Mouse (Mus musculus): ENCODE measurements at regions not wholly inside any gene's neighbourhood (a gene's known extent, or its start where the extent isn't known, plus 50 kb on each side); places are given as distances from the start of the nearest gene placed in this dataset.

- Histone ChIP-seq H3K27me3 (no peaks in the 10 kb centered on the region), H3K36me3 (no peaks in the 10 kb centered on the region), H3K4me2 (no peak overlapping the region), H3K4me3 (no peak overlapping the region), H3K9me3 (no peaks in the 10 kb centered on the region), H3K4me1 (replicated peaks) (no peaks in the 10 kb centered on the region), H3K9ac (no peak overlapping the region), H3K27ac (replicated peaks) (no peak overlapping the region)
- no peak for ATAC-seq (ENCODE audit: low read depth)
- WGBS: 71% methylated on average over 1 of the region's 1 CpGs
Measured at GRCm38 (mm10) chr6:41225382-41225781, 76.7 kb upstream of the Try4 start.

GRCm38 (mm10) chr6:41218415-41218814 lies 83.7 kb upstream of the Try4 start:
- H3K27me3 ChIP-seq: no peaks in the 10 kb centered on the region
- no peaks in the 10 kb centered on the region for H3K36me3 ChIP-seq
- H3K4me2 ChIP-seq: no peak overlapping the region
- H3K9me3 ChIP-seq: no peaks in the 10 kb centered on the region
- no peak overlapping the region for H3K4me3 ChIP-seq
- no peak for ATAC-seq (ENCODE audit: low read depth)
- 87% methylated on average over 7 of the region's 7 CpGs for WGBS
- no peak overlapping the region for H3K27ac ChIP-seq (replicated peaks)
- no peaks in the 10 kb centered on the region for H3K4me1 ChIP-seq (replicated peaks)
- H3K9ac ChIP-seq: no peak overlapping the region

- H3K27me3 ChIP-seq: no peaks in the 10 kb centered on the region
- no peak for ATAC-seq (ENCODE audit: low read depth)
- no peak overlapping the region for H3K4me3 ChIP-seq
- no peak overlapping the region for H3K9ac ChIP-seq
- H3K27ac ChIP-seq (replicated peaks): no peak overlapping the region
- no peaks in the 10 kb centered on the region for H3K9me3 ChIP-seq
- no peaks in the 10 kb centered on the region for H3K4me1 ChIP-seq (replicated peaks)
- WGBS: 88% methylated on average over 4 of the region's 4 CpGs
- H3K36me3 ChIP-seq: no peaks in the 10 kb centered on the region
- H3K4me2 ChIP-seq: no peak overlapping the region
Measured at GRCm38 (mm10) chr6:41215857-41216256, 86.2 kb upstream of the Try4 start.

- Histone ChIP-seq H3K27me3 (no peaks in the 10 kb centered on the region), H3K4me3 (no peak overlapping the region), H3K4me2 (no peak overlapping the region), H3K36me3 (no peaks in the 10 kb centered on the region), H3K27ac (replicated peaks) (no peak overlapping the region), H3K9ac (no peak overlapping the region), H3K9me3 (no peaks in the 10 kb centered on the region), H3K4me1 (replicated peaks) (no peaks in the 10 kb centered on the region)
- WGBS: 74% methylated on average over 4 of the region's 4 CpGs
- no peak for ATAC-seq (ENCODE audit: low read depth)
Measured at GRCm38 (mm10) chr6:41205864-41206263, 96.2 kb upstream of the Try4 start.

GRCm38 (mm10) chr6:41202882-41203281 lies 99.2 kb upstream of the Try4 start:
- Histone ChIP-seq H3K4me3 (no peak overlapping the region), H3K36me3 (no peaks in the 10 kb centered on the region), H3K27me3 (no peaks in the 10 kb centered on the region), H3K4me2 (no peak overlapping the region), H3K9ac (no peak overlapping the region), H3K4me1 (replicated peaks) (no peaks in the 10 kb centered on the region), H3K9me3 (no peaks in the 10 kb centered on the region), H3K27ac (replicated peaks) (no peak overlapping the region)
- 92% methylated on average over 1 of the region's 1 CpGs for WGBS
- no peak for ATAC-seq (ENCODE audit: low read depth)

GRCm38 (mm10) chr6:41202302-41202701 lies 99.8 kb upstream of the Try4 start:
- no peak for ATAC-seq (ENCODE audit: low read depth)
- WGBS: 88% methylated on average over 2 of the region's 2 CpGs
- H3K4me2 ChIP-seq: no peak overlapping the region
- H3K27ac ChIP-seq (replicated peaks): no peak overlapping the region
- no peak overlapping the region for H3K4me3 ChIP-seq
- H3K4me1 ChIP-seq (replicated peaks): no peaks in the 10 kb centered on the region
- no peaks in the 10 kb centered on the region for H3K9me3 ChIP-seq
- no peak overlapping the region for H3K9ac ChIP-seq
- H3K27me3 ChIP-seq: no peaks in the 10 kb centered on the region
- H3K36me3 ChIP-seq: no peaks in the 10 kb centered on the region

GRCm38 (mm10) chr6:41194464-41194863 lies 107.6 kb upstream of the Try4 start:
- H3K27me3 ChIP-seq: no peaks in the 10 kb centered on the region
- H3K9ac ChIP-seq: no peak overlapping the region
- H3K4me1 ChIP-seq (replicated peaks): no peaks in the 10 kb centered on the region
- 41% methylated on average over 1 of the region's 1 CpGs for WGBS
- H3K27ac ChIP-seq (replicated peaks): no peak overlapping the region
- H3K9me3 ChIP-seq: no peaks in the 10 kb centered on the region
- H3K4me2 ChIP-seq: no peak overlapping the region
- H3K36me3 ChIP-seq: no peaks in the 10 kb centered on the region
- no peak overlapping the region for H3K4me3 ChIP-seq
- no peak for ATAC-seq (ENCODE audit: low read depth)

- Histone ChIP-seq H3K4me2 (no peak overlapping the region), H3K27ac (replicated peaks) (no peak overlapping the region), H3K27me3 (no peaks in the 10 kb centered on the region), H3K4me1 (replicated peaks) (no peaks in the 10 kb centered on the region), H3K9me3 (no peaks in the 10 kb centered on the region), H3K9ac (no peak overlapping the region), H3K36me3 (no peaks in the 10 kb centered on the region), H3K4me3 (no peak overlapping the region)
- no peak for ATAC-seq (ENCODE audit: low read depth)
- WGBS: 87% methylated on average over 1 of the region's 1 CpGs
Measured at GRCm38 (mm10) chr6:41191734-41192326, 110.2 kb upstream of the Try4 start.

- Histone ChIP-seq H3K9ac (no peak overlapping the region), H3K36me3 (no peaks in the 10 kb centered on the region), H3K27me3 (no peaks in the 10 kb centered on the region), H3K4me3 (no peak overlapping the region), H3K4me2 (no peak overlapping the region), H3K9me3 (no peaks in the 10 kb centered on the region), H3K27ac (replicated peaks) (no peak overlapping the region), H3K4me1 (replicated peaks) (no peaks in the 10 kb centered on the region)
- 79% methylated on average over 2 of the region's 2 CpGs for WGBS
- ATAC-seq (ENCODE audit: low read depth): no peak
Measured at GRCm38 (mm10) chr6:41188910-41189309, 113.2 kb upstream of the Try4 start.

GRCm38 (mm10) chr6:41187966-41188365 lies 114.1 kb upstream of the Try4 start:
- 73% methylated on average over 1 of the region's 1 CpGs for WGBS
- no peaks in the 10 kb centered on the region for H3K36me3 ChIP-seq
- H3K9me3 ChIP-seq: no peaks in the 10 kb centered on the region

GRCm38 (mm10) chr6:41178896-41179295 lies 123.2 kb upstream of the Try4 start:
- H3K9me3 ChIP-seq: no peaks in the 10 kb centered on the region
- H3K36me3 ChIP-seq: no peaks in the 10 kb centered on the region
- no peaks in the 10 kb centered on the region for H3K4me1 ChIP-seq (replicated peaks)
- H3K4me3 ChIP-seq: no peak overlapping the region
- H3K9ac ChIP-seq: no peak overlapping the region
- H3K27ac ChIP-seq (replicated peaks): no peak overlapping the region
- WGBS: 90% methylated on average over 7 of the region's 7 CpGs
- H3K4me2 ChIP-seq: no peak overlapping the region
- no peaks in the 10 kb centered on the region for H3K27me3 ChIP-seq
- no peak for ATAC-seq (ENCODE audit: low read depth)

More at GRCm38 (mm10) chr6:41187966-41188365, 114.1 kb upstream of the Try4 start:
- Histone ChIP-seq H3K27ac (replicated peaks) (no peak overlapping the region), H3K4me3 (no peak overlapping the region), H3K9ac (no peak overlapping the region), H3K4me1 (replicated peaks) (no peaks in the 10 kb centered on the region), H3K4me2 (no peak overlapping the region), H3K27me3 (no peaks in the 10 kb centered on the region)
- no peak for ATAC-seq (ENCODE audit: low read depth)

GRCm38 (mm10) chr6:41178019-41178418 lies 124.0 kb upstream of the Try4 start:
- H3K36me3 ChIP-seq: no peaks in the 10 kb centered on the region
- no peak overlapping the region for H3K9ac ChIP-seq
- no peaks in the 10 kb centered on the region for H3K4me1 ChIP-seq (replicated peaks)
- H3K4me2 ChIP-seq: no peak overlapping the region
- WGBS: 89% methylated on average over 2 of the region's 2 CpGs
- H3K4me3 ChIP-seq: no peak overlapping the region
- H3K27me3 ChIP-seq: no peaks in the 10 kb centered on the region
- H3K27ac ChIP-seq (replicated peaks): no peak overlapping the region
- ATAC-seq (ENCODE audit: low read depth): no peak
- no peaks in the 10 kb centered on the region for H3K9me3 ChIP-seq

- Histone ChIP-seq H3K27ac (replicated peaks) (no peak overlapping the region), H3K9me3 (no peaks in the 10 kb centered on the region), H3K4me2 (no peak overlapping the region), H3K4me3 (no peak overlapping the region), H3K9ac (no peak overlapping the region), H3K4me1 (replicated peaks) (no peaks in the 10 kb centered on the region), H3K27me3 (no peaks in the 10 kb centered on the region), H3K36me3 (no peaks in the 10 kb centered on the region)
- no peak for ATAC-seq (ENCODE audit: low read depth)
- 87% methylated on average over 3 of the region's 3 CpGs for WGBS
Measured at GRCm38 (mm10) chr6:41177152-41177551, 124.9 kb upstream of the Try4 start.
